In genomic region chr15:103185462-103186198, GRCm38 (mm10) we compare ENCODE assay signal across 8 mouse cellular contexts. TPM values are rescaled to one million over a fixed set of nuclear protein-coding genes. Genes with fewer than 3 reads are reported as not detected.
A peak's percentile ranks its signal among the peaks of the same experiment; 100 is the strongest.
DNase-seq lines count a peak whose midpoint lies in the region; ATAC-seq lines count a peak whose summit lies in the region.

No protein-coding gene starts in this region.

- no peak overlapping the region for H3K4me3 ChIP-seq in forebrain, embryonic 11.5 days (ENCODE audit: low read depth, low read length)
- no peak overlapping the region for H3K4me3 ChIP-seq in forebrain, embryonic 13.5 days
- H3K4me3 ChIP-seq in embryonic facial prominence, embryonic 14.5 days (ENCODE audit: low read depth, low read length) = no peak overlapping the region

- 55% methylated on average over 19 of the region's 19 CpGs for WGBS in forebrain, embryonic 11.5 days
- WGBS in forebrain, embryonic 13.5 days = 52% methylated on average over 19 of the region's 19 CpGs
- WGBS in embryonic facial prominence, embryonic 14.5 days = 50% methylated on average over 19 of the region's 19 CpGs

- peaks cover 14% of the 10 kb centered on the region; the same call in 1 of the 2 replicates for H3K4me1 ChIP-seq in forebrain, embryonic 11.5 days (replicated peaks; ENCODE audit: control insufficient read depth, insufficient read depth, low read length)
- peaks cover 14% of the 10 kb centered on the region for H3K4me1 ChIP-seq in forebrain, embryonic 13.5 days
- H3K4me1 ChIP-seq in embryonic facial prominence, embryonic 14.5 days (ENCODE audit: control insufficient read depth, insufficient read depth, low read length) = peaks cover 4% of the 10 kb centered on the region; the same call in 1 of the 2 replicates

- DNase-seq in forebrain, embryonic 11.5 days (ENCODE audit: low spot score) = peak; percentile 74
- peak; percentile 29 for DNase-seq in thymus, postnatal 0 days (ENCODE audit: low spot score)
- no peak for DNase-seq in thymus, adult 18-20 months
- DNase-seq in embryonic facial prominence, embryonic 14.5 days (ENCODE audit: low spot score) = peak; percentile 59
- DNase-seq in kidney, postnatal 25 days = peak; percentile 68 to 71
- peak; percentile 67 to 71 for DNase-seq in lung, postnatal 4 days
- peak; percentile 41 for DNase-seq in thymus, postnatal 25 days

- H3K9ac ChIP-seq in forebrain, embryonic 11.5 days (ENCODE audit: low read length) = no peak overlapping the region
- no peak overlapping the region for H3K9ac ChIP-seq in forebrain, embryonic 13.5 days
- no peak overlapping the region for H3K9ac ChIP-seq in embryonic facial prominence, embryonic 14.5 days (ENCODE audit: low read depth, low read length)

- ATAC-seq in forebrain, embryonic 11.5 days (replicated peaks; ENCODE audit: low FRiP score) = no peak
- no peak for ATAC-seq in forebrain, embryonic 13.5 days
- ATAC-seq in embryonic facial prominence, embryonic 14.5 days (ENCODE audit: low read depth) = no peak

- no peak overlapping the region for H3K4me2 ChIP-seq in forebrain, embryonic 11.5 days (ENCODE audit: low read depth, low read length, severe bottlenecking)
- H3K4me2 ChIP-seq in forebrain, embryonic 13.5 days = no peak overlapping the region
- no peak overlapping the region for H3K4me2 ChIP-seq in embryonic facial prominence, embryonic 14.5 days (ENCODE audit: low read depth, low read length)

- H3K27ac ChIP-seq in forebrain, embryonic 11.5 days (ENCODE audit: low read depth, low read length) = no peak overlapping the region
- no peak overlapping the region for H3K27ac ChIP-seq in forebrain, embryonic 13.5 days
- no peak overlapping the region for H3K27ac ChIP-seq in embryonic facial prominence, embryonic 14.5 days (replicated peaks; ENCODE audit: low read depth, low read length)

- no peaks in the 10 kb centered on the region for H3K9me3 ChIP-seq in forebrain, embryonic 11.5 days (ENCODE audit: control insufficient read depth, low read length)
- H3K9me3 ChIP-seq in forebrain, embryonic 13.5 days (replicated peaks) = no peaks in the 10 kb centered on the region
- no peaks in the 10 kb centered on the region for H3K9me3 ChIP-seq in embryonic facial prominence, embryonic 14.5 days (ENCODE audit: control insufficient read depth, low read length)

- H3K27me3 ChIP-seq in forebrain, embryonic 11.5 days (ENCODE audit: control insufficient read depth, insufficient read depth, low read length) = peaks cover 23% of the 10 kb centered on the region
- peaks cover 40% of the 10 kb centered on the region for H3K27me3 ChIP-seq in forebrain, embryonic 13.5 days
- peaks cover 18% of the 10 kb centered on the region for H3K27me3 ChIP-seq in embryonic facial prominence, embryonic 14.5 days (replicated peaks; ENCODE audit: control insufficient read depth, insufficient read depth, low read length)

- no peaks in the 10 kb centered on the region for H3K36me3 ChIP-seq in forebrain, embryonic 11.5 days (ENCODE audit: control insufficient read depth, insufficient read depth, low read length)
- peaks cover 7% of the 10 kb centered on the region for H3K36me3 ChIP-seq in forebrain, embryonic 13.5 days (ENCODE audit: poor library complexity, severe bottlenecking)
- 0 out of 2 replicates have a peak, but pooled peaks cover 10% of the 10 kb centered on the region for H3K36me3 ChIP-seq in embryonic facial prominence, embryonic 14.5 days (ENCODE audit: control insufficient read depth, insufficient read depth, low read length)

RNA-seq across cellular contexts. Expression of gene Smug1, which starts 18.7 kb away (rescaled TPM):
- polyA plus RNA-seq in forebrain, embryonic 11.5 days (2014; fragmentation: Nextera tagmentation; extraction: Ambion mirVana) = 20.5 and 23.3 TPM in 2 replicates
- polyA plus RNA-seq in forebrain, embryonic 13.5 days (2015; fragmentation: Nextera tagmentation; extraction: Ambion mirVana) = 24.4 and 27.3 TPM in 2 replicates
- 7.5 and 8.9 TPM in 2 replicates for polyA plus RNA-seq in thymus, postnatal 0 days (2015; fragmentation: Nextera tagmentation; extraction: Ambion mirVana)
- polyA plus RNA-seq in embryonic facial prominence, embryonic 14.5 days (2014; fragmentation: Nextera tagmentation; extraction: Ambion mirVana) = 14.9 and 18.4 TPM in 2 replicates

RNA-seq across cellular contexts. Expression of gene Cbx5, which starts 54.0 kb away (rescaled TPM):
- polyA plus RNA-seq in forebrain, embryonic 11.5 days (2014; fragmentation: Nextera tagmentation; extraction: Ambion mirVana) = 214 and 221 TPM in 2 replicates
- polyA plus RNA-seq in forebrain, embryonic 13.5 days (2015; fragmentation: Nextera tagmentation; extraction: Ambion mirVana) = 161 and 174 TPM in 2 replicates
- polyA plus RNA-seq in thymus, postnatal 0 days (2015; fragmentation: Nextera tagmentation; extraction: Ambion mirVana) = 55.7 and 60.1 TPM in 2 replicates
- polyA plus RNA-seq in embryonic facial prominence, embryonic 14.5 days (2014; fragmentation: Nextera tagmentation; extraction: Ambion mirVana) = 112 and 126 TPM in 2 replicates

RNA-seq across cellular contexts. Expression of gene Hnrnpa1, which starts 54.6 kb away (rescaled TPM):
- polyA plus RNA-seq in forebrain, embryonic 11.5 days (2014; fragmentation: Nextera tagmentation; extraction: Ambion mirVana) = 1,395 and 1,473 TPM in 2 replicates
- 1,312 and 1,385 TPM in 2 replicates for polyA plus RNA-seq in forebrain, embryonic 13.5 days (2015; fragmentation: Nextera tagmentation; extraction: Ambion mirVana)
- 683 and 713 TPM in 2 replicates for polyA plus RNA-seq in thymus, postnatal 0 days (2015; fragmentation: Nextera tagmentation; extraction: Ambion mirVana)
- polyA plus RNA-seq in embryonic facial prominence, embryonic 14.5 days (2014; fragmentation: Nextera tagmentation; extraction: Ambion mirVana) = 573 and 661 TPM in 2 replicates

Comparison
In these comparisons a context has a peak if more than half of its experiments do, and no peak if none do; other contexts are left out.
1. DNase-seq: peak in forebrain, embryonic 11.5 days (single experiment), thymus, postnatal 0 days (single experiment), embryonic facial prominence, embryonic 14.5 days (single experiment), kidney, postnatal 25 days (2 of 2), lung, postnatal 4 days (2 of 2) and thymus, postnatal 25 days (single experiment); none in thymus, adult 18-20 months (0 of 2).